Mouse (Mus musculus) MEL (cell line): ENCODE measurements around the gene Akain1. TPM values are rescaled to one million over a fixed set of nuclear protein-coding genes. Genes with fewer than 3 reads are reported as not detected.

ENCODE experiments used
- DNase-seq: peaks from one replicate; pipeline ENCODE4 v3.0.0; 2011; ENCODE audit warnings: low read depth, low spot score
- H3K27ac ChIP-seq: 2 replicates; pipeline ENCODE4 v1.5.1; 2012; ENCODE audit warnings: low read depth, mild to moderate bottlenecking, control low read depth, low read length, moderate library complexity; ENCODE audit not compliant: control insufficient read depth
- H3K27me3 ChIP-seq, 2 experiments: fragments of 150-350 bp in 1 of 2; sonication (generic) in 1 of 2; 2 replicates each; pipeline ENCODE4 v1.6.1; 2012; ENCODE audit warnings: low read length in 2 of 2, mild to moderate bottlenecking in 2 of 2, improper control_type of control experiment in 1 of 2, moderate library complexity in 1 of 2; ENCODE audit not compliant: insufficient read depth in 2 of 2, control insufficient read depth in 1 of 2
- H3K36me3 ChIP-seq, 2 experiments: 2 replicates each; pipeline ENCODE4 v1.6.1; 2012 to 2014; ENCODE audit warnings: low read length in 2 of 2, improper control_type of control experiment in 1 of 2, inconsistent platforms in 1 of 2, mild to moderate bottlenecking in 1 of 2; ENCODE audit not compliant: insufficient read depth in 2 of 2, control insufficient read depth in 1 of 2
- H3K4me1 ChIP-seq, 2 experiments: fragments of 150-350 bp in 1 of 2; sonication (generic) in 1 of 2; 2 replicates each; pipeline ENCODE4 v1.6.1; 2012; ENCODE audit warnings: low read length in 2 of 2, improper control_type of control experiment in 1 of 2, mild to moderate bottlenecking in 1 of 2; ENCODE audit not compliant: insufficient read depth in 2 of 2, control insufficient read depth in 1 of 2
- H3K4me3 ChIP-seq, 2 experiments: fragments of 150-350 bp in 1 of 2; sonication (generic) in 1 of 2; 2 replicates each; pipeline ENCODE4 v1.5.1; 2012; ENCODE audit warnings: low read depth in 2 of 2, low read length in 2 of 2, mild to moderate bottlenecking in 2 of 2, moderate library complexity in 2 of 2, control low read depth in 1 of 2, improper control_type of control experiment in 1 of 2; ENCODE audit not compliant: control insufficient read depth in 1 of 2, insufficient read depth in 1 of 2
- H3K79me2 ChIP-seq: 2 replicates; pipeline ENCODE4 v1.6.1; 2012; ENCODE audit warnings: mild to moderate bottlenecking, low read length, moderate library complexity; ENCODE audit not compliant: control insufficient read depth, poor library complexity, insufficient read depth
- H3K9ac ChIP-seq: 2 replicates; pipeline ENCODE4 v1.6.1; 2012; ENCODE audit warnings: low read depth, mild to moderate bottlenecking, control low read depth, low read length, moderate library complexity; ENCODE audit not compliant: control insufficient read depth, poor library complexity, severe bottlenecking
- H3K9me3 ChIP-seq: fragments of 150-350 bp; sonication (generic); replicated peaks from 2 replicates; pipeline ENCODE4 v1.6.1; 2012; ENCODE audit warnings: mild to moderate bottlenecking, low read length, improper control_type of control experiment, moderate library complexity; ENCODE audit not compliant: insufficient read depth
- BHLHE40 ChIP-seq: IDR thresholded peaks from 2 replicates; pipeline ENCODE4 v1.6.1; 2012; ENCODE audit warnings: low read depth, mild to moderate bottlenecking, inconsistent platforms, low read length, improper control_type of control experiment, borderline replicate concordance
- CHD1 ChIP-seq: IDR thresholded peaks from 2 replicates; pipeline ENCODE4 v1.6.1; 2012; ENCODE audit warnings: low read depth, mild to moderate bottlenecking, inconsistent platforms, low read length, improper control_type of control experiment
- CTCF ChIP-seq, 3 experiments: IDR thresholded peaks in 2 of 3; conservative IDR thresholded peaks in 1 of 3; 2 replicates each; pipeline ENCODE4 v1.5.1; 2011 to 2012; ENCODE audit warnings: low read length in 3 of 3, low read depth in 2 of 3, mild to moderate bottlenecking in 2 of 3, improper control_type of control experiment in 1 of 3, inconsistent platforms in 1 of 3, mixed read lengths in 1 of 3, moderate library complexity in 1 of 3; ENCODE audit not compliant: control insufficient read depth in 1 of 3, insufficient read depth in 1 of 3, poor library complexity in 1 of 3, severe bottlenecking in 1 of 3
- E2F4 ChIP-seq: IDR thresholded peaks from 2 replicates; pipeline ENCODE4 v1.6.1; 2011; ENCODE audit warnings: low read depth, low read length, improper control_type of control experiment, borderline replicate concordance
- ELF1 ChIP-seq: IDR thresholded peaks from 2 replicates; pipeline ENCODE4 v1.6.1; 2014; ENCODE audit warnings: low read depth, mild to moderate bottlenecking, inconsistent platforms, low read length, improper control_type of control experiment, moderate library complexity
- GABPA ChIP-seq: IDR thresholded peaks from 2 replicates; pipeline ENCODE4 v1.6.1; 2012; ENCODE audit warnings: low read depth, mild to moderate bottlenecking, inconsistent platforms, low read length, improper control_type of control experiment, moderate library complexity
- GATA1 ChIP-seq: IDR thresholded peaks from 2 replicates; pipeline ENCODE4 v1.6.1; 2011; ENCODE audit warnings: low read depth, low read length, improper control_type of control experiment
- KAT2A ChIP-seq: conservative IDR thresholded peaks from 2 replicates; pipeline ENCODE4 v1.6.1; 2012; ENCODE audit warnings: low read depth, low read length, improper control_type of control experiment, inconsistent platforms
- MEF2A ChIP-seq: IDR thresholded peaks from 2 replicates; pipeline ENCODE4 v1.6.1; 2014; ENCODE audit warnings: low read depth, mild to moderate bottlenecking, inconsistent platforms, low read length, improper control_type of control experiment; ENCODE audit not compliant: poor library complexity, insufficient replicate concordance, severe bottlenecking; ENCODE audit errors: extremely low read depth
- MXI1 ChIP-seq: IDR thresholded peaks from 2 replicates; pipeline ENCODE4 v1.6.1; 2011; ENCODE audit warnings: mild to moderate bottlenecking, low read depth, low read length, improper control_type of control experiment
- MYB ChIP-seq: IDR thresholded peaks from 2 replicates; pipeline ENCODE4 v1.6.1; 2011; ENCODE audit warnings: mild to moderate bottlenecking, low read depth, low read length, improper control_type of control experiment
- NELFE ChIP-seq: IDR thresholded peaks from 2 replicates; pipeline ENCODE4 v1.6.1; 2011; ENCODE audit warnings: low read depth, low read length, improper control_type of control experiment
- NRF1 ChIP-seq: IDR thresholded peaks from 2 replicates; pipeline ENCODE4 v1.6.1; 2014; ENCODE audit warnings: low read depth, mild to moderate bottlenecking, inconsistent platforms, low read length, improper control_type of control experiment, moderate library complexity; ENCODE audit not compliant: poor library complexity, insufficient read depth, severe bottlenecking
- POLR2AphosphoS5 ChIP-seq: IDR thresholded peaks from 2 replicates; pipeline ENCODE4 v1.6.1; 2012; ENCODE audit warnings: low read depth, borderline replicate concordance, mild to moderate bottlenecking, inconsistent platforms, low read length, moderate library complexity, mixed read lengths
- SMC3 ChIP-seq: IDR thresholded peaks from 2 replicates; pipeline ENCODE4 v1.6.1; 2011; ENCODE audit warnings: low read depth, low read length, improper control_type of control experiment
- TAL1 ChIP-seq: IDR thresholded peaks from 2 replicates; pipeline ENCODE4 v1.6.1; 2012; ENCODE audit warnings: mild to moderate bottlenecking, inconsistent platforms, low read length, moderate library complexity, mixed read lengths
- TCF12 ChIP-seq: IDR thresholded peaks from 2 replicates; pipeline ENCODE4 v1.6.1; 2014; ENCODE audit warnings: low read depth, mild to moderate bottlenecking, inconsistent platforms, low read length, improper control_type of control experiment, moderate library complexity
- UBTF ChIP-seq: IDR thresholded peaks from 2 replicates; pipeline ENCODE4 v1.6.1; 2012; ENCODE audit warnings: low read depth, mild to moderate bottlenecking, inconsistent platforms, low read length, improper control_type of control experiment, moderate library complexity, borderline replicate concordance; ENCODE audit not compliant: insufficient read depth
- USF2 ChIP-seq, 2 experiments: IDR thresholded peaks; 2 replicates each; pipeline ENCODE4 v1.6.1; 2011 to 2012; ENCODE audit warnings: improper control_type of control experiment in 2 of 2, low read length in 2 of 2, borderline replicate concordance in 1 of 2, inconsistent platforms in 1 of 2, low read depth in 1 of 2, mild to moderate bottlenecking in 1 of 2; ENCODE audit not compliant: insufficient read depth in 1 of 2
- ZKSCAN1 ChIP-seq: IDR thresholded peaks from 2 replicates; pipeline ENCODE4 v1.6.1; 2012; ENCODE audit warnings: low read depth, mild to moderate bottlenecking, inconsistent platforms, low read length, improper control_type of control experiment, moderate library complexity
- ZMIZ1 ChIP-seq: IDR thresholded peaks from 2 replicates; pipeline ENCODE4 v1.6.1; 2012; ENCODE audit warnings: low read depth, mild to moderate bottlenecking, inconsistent platforms, low read length, improper control_type of control experiment, moderate library complexity
- ZNF384 ChIP-seq: IDR thresholded peaks from 2 replicates; pipeline ENCODE4 v1.6.1; 2012; ENCODE audit warnings: low read depth, mild to moderate bottlenecking, inconsistent platforms, low read length, improper control_type of control experiment
- polyA plus RNA-seq, 2 experiments: library from polyadenylated mRNA; stranded (reverse) in 1 of 2; unstranded in 1 of 2; fragments of >175 nt in 1 of 2; fragments of >200 nt in 1 of 2; gene quantifications; 2 replicates each; pipeline versions ENCODE4 v1.2.1 to v1.2.4; 2012; ENCODE audit warnings: low replicate concordance in 2 of 2, low read depth in 1 of 2; ENCODE audit not compliant: insufficient read length in 2 of 2, insufficient read depth in 1 of 2, missing spikeins in 1 of 2
- total RNA-seq: library from RNA; depleted of rRNA; stranded (reverse); fragments of 300-350 nt; gene quantifications from 2 replicates; pipeline ENCODE4 v1.2.3, GENCODE M21; 2012

Akain1 gene
- total and polyA plus RNA-seq, 3 experiments: not detected

DNA sequence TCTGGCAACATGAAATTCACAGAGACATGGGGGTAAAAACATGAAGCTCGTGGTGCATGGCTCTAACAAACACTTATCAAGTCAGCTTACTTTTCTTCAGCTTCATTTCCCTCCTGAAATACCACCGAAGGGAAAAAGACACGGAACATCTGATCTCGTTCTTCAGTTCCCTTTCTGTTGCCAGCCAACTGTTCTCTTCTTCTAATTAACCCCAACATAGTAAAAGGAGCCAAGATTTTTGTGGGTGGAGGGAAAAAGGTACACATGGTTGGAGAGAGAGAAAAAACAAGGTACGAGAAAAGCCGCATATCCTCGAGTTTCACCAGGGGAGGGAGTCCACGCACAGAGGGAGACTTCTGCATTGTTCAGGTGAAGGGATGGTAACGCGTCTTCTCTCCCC is 32.0 kb downstream of the Akain1 start:
- Histone ChIP-seq H3K27ac (no peak overlapping the region), H3K27me3 (no peaks in the 10 kb centered on the region), H3K79me2 (no peaks in the 10 kb centered on the region), H3K9ac (no peak overlapping the region), H3K4me1 (no peaks in the 10 kb centered on the region), H3K36me3 (no peaks in the 10 kb centered on the region), H3K4me3 (no peak overlapping the region), H3K9me3 (no peaks in the 10 kb centered on the region)
- no peak for DNase-seq
- TF ChIP-seq POLR2AphosphoS5 (no peak), USF2 (IDR thresholded peaks at IDR 0.05; ENCODE audit: borderline replicate concordance in 1 of 2, insufficient read depth in 1 of 2, low read depth in 1 of 2, low read length in 2 of 2) (no peak), NRF1 (no peak), KAT2A (no peak), ZKSCAN1 (no peak), GABPA (no peak), ELF1 (no peak), CHD1 (no peak)

DNA sequence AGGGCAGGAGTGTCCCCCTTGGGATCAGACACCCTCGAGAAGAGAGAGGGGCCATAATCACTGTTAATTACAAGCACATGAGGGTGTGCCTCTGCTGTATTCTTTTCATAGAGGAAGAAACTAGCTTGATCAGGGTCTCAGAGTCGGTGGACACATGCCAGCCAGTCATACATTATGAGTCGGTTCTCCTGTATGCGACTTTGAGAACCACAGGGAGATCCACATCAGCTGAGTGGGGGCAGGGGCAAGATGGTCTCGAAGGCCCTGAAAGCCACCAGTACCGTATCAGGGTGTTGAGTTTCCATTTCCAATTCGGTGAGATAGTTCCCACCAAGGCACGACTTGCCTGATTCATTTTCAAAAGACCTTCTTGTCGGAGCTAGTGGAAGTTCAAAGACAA is 33.3 kb downstream of the Akain1 start:
- Histone ChIP-seq H3K9me3 (no peaks in the 10 kb centered on the region), H3K36me3 (no peaks in the 10 kb centered on the region), H3K27me3 (no peaks in the 10 kb centered on the region), H3K9ac (no peak overlapping the region), H3K27ac (no peak overlapping the region), H3K79me2 (no peaks in the 10 kb centered on the region), H3K4me1 (no peaks in the 10 kb centered on the region), H3K4me3 (no peak overlapping the region)
- TF ChIP-seq E2F4 (no peak), USF2 (IDR thresholded peaks at IDR 0.05; ENCODE audit: borderline replicate concordance in 1 of 2, insufficient read depth in 1 of 2, low read depth in 1 of 2, low read length in 2 of 2) (no peak), UBTF (no peak), NRF1 (no peak), ZNF384 (no peak), ZKSCAN1 (no peak), MXI1 (no peak), ZMIZ1 (no peak), MEF2A (no peak), TCF12 (no peak), GATA1 (no peak), BHLHE40 (no peak), POLR2AphosphoS5 (no peak), CTCF (IDR thresholded peaks at IDR 0.05 in 2 of 3, conservative IDR thresholded peaks at IDR 0.05 in 1 of 3; ENCODE audit: control insufficient read depth in 1 of 3, insufficient read depth in 1 of 3, low read depth in 2 of 3, low read length in 3 of 3, poor library complexity in 1 of 3, severe bottlenecking in 1 of 3) (no peak), KAT2A (no peak), MYB (no peak), TAL1 (no peak), NELFE (no peak), SMC3 (no peak), CHD1 (no peak)
- no peak for DNase-seq
